Mouse (Mus musculus): ENCODE measurements around the gene Dppa1.
A peak's percentile ranks its signal among the peaks of the same experiment; 100 is the strongest.
"Not testable (repeated sequence)": the region's sequence is repeated elsewhere in the genome, so short reads cannot be mapped to it uniquely, and the experiment has no call there.

The Dppa1 gene

DNA sequence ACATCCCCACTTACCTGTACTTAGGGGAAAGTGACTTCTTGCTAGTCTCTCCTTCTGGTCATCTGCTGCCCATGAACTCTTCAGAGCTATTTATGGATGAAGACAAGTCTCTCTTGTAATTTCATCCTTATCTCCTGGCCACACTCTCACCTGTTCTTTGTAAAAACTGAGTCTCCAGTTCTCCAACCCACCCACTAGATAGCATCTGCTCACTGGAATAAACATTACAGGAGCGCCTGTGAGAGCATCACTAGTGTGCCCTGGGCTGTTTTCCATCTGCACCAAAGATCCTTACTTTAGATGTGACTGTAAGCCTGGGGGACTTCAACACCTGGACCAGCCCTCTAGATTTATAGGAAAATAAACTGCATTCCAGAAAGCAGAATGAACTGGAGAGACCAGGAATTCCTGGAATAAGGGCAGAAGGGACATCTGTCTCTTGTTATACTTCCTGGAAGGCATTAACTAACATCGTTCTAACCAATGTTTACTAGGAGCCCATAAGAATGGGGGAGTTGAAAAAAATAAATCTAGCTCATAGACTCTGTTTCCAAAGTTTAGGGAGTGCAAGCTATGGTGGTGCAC lies at the start of gene Dppa1:
Gene Dppa1 (minus strand): TSS at position 51 of the 585 bp plus-strand sequence.
- no peak for DNase-seq (ENCODE audit: low spot score in 2 of 2)

DNA sequence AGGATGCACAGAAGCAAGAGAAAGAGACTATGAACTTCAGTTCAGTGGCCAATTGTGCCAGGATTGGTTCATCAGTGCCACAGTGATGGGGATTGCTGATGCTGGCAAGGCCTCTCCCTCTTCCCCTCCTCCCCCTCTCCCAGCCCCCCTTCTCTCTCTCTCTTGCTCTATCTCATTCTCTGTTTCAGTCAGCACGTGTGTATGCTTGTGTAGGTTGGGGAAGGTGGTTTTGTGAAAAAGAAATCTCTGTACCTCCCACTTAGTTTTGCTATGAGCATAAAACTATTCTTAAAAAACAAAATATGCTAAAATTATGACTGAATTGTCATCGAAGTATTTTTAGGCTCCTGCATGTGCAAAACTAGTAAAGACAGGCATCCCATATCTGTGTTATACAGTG lies 38.9 kb upstream of the Dppa1 start:
- no peak for DNase-seq (ENCODE audit: low spot score in 2 of 2)

DNA sequence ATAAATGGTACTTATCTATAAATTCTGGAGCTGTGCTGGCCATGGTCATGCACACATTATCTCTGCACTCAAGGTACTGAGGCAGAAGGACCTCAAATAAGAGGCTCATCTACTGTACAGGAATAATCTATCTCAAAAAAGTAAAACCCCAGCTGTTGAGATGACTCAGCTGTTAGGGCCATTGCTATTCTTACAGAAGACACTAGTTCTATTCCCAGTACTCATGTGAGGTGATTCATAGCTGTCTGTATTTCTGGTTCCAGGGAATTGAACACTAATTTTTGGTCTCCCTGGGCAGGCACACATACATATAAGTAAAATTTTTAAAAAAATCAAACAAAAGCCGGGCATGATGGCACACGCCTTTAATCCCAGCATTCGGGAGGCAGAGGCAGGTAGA lies 38.0 kb upstream of the Dppa1 start:
- DNase-seq (ENCODE audit: low spot score in 2 of 2) = no peak

DNA sequence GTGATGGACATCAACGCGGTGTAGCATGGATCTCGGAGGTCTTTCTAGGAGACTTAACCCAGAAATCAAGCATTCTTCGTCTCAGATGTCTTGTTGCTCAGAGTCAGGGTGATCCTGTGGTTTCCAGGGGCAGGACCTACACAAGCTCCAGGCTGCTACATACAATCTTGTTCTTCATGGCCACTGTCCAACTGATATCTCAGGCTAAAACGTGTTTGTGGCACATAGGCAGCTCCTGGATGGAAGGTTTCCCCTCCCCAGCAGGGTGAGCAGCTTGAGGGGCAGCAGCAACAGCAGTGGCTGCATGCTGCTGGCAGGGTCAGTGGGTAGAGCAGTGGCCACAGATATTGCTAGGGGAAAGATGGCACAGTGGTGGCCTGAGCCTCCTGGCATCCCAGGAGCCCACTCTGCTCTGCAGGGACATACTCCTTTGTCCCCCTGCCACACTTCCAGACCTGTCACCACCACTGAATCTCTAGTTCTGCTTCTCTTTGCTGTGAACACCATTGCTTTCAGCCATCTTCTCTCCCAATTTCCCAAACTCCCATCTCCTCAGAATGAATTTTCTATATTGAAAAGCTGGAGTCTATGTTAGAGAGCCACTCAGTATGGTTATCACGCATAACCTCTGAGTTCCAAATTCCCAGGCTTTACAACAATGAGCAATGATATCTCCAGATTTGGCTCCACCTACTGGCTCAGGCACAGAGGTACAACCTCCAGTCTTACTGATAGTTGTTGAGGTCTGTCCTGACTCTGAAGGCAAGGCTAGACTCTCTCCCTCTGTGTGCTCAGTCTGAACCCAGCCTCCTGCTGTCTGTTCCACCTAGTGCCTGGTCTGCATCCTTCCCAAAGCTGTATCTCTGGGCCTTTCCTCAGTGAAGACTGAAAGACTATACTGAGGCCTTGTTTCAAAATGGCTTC lies 36.8 kb upstream of the Dppa1 start:
- DNase-seq (ENCODE audit: low spot score in 2 of 2) = no peak

DNA sequence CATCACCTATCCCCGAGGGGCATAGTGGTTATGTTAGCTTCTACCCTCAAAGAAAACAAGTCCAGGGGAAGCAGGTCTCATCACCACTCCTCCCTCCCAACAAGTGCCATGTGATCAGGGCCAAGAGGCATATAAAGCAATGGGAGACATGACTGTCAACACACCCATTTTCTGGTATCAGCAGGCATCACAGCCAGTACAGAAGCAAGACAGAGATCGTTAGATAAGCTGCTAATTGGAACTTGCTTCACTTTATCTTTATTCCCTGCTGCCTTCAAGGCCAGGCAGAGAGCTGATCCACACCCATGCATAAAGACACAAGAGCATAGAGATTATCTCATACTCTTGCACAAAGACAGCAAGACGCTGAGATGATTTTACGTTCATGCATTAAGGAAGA lies 34.2 kb upstream of the Dppa1 start:
- no peak for DNase-seq (ENCODE audit: low spot score in 2 of 2)

DNA sequence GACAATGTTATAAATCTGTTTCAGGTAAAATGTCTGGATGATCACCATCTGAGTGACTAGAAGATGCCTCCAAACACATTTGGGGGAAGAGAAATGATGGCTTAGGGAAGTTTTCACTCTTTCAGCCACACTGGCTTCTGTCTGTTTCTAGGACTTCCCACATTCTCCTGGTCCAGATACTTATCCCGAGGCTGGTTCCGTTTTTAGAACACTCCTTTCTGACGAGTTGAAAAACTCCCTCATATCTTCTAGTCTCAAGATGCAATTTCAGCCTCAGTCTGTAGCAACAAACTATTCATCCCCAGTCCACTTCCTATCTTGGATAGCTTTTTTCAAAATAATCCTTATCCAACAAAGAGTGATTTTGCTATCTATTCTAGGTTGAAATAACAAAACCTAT lies 23.4 kb upstream of the Dppa1 start:
- DNase-seq (ENCODE audit: low spot score in 2 of 2) = no peak

DNA sequence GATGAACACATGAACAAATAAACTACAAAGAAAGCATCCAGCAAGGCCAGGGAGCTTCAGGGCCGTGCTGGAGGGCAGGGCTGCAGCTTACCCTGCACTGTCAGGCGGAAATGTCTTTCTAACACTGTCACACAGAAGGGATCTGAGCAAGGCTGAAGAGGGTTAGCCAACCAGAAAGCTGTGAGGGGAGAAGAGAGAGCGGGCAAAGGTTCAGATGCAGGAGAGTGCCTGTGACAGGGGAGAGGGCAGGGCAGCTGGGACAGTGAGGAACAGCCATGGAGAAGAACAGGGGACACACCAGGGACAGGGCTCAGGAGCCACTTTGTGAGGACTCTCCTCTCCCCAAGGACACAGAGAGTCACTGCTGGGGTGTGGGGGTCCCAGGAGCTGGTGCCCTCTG lies 20.6 kb upstream of the Dppa1 start:
- not testable (repeated sequence) for DNase-seq (ENCODE audit: low spot score in 2 of 2)

DNA sequence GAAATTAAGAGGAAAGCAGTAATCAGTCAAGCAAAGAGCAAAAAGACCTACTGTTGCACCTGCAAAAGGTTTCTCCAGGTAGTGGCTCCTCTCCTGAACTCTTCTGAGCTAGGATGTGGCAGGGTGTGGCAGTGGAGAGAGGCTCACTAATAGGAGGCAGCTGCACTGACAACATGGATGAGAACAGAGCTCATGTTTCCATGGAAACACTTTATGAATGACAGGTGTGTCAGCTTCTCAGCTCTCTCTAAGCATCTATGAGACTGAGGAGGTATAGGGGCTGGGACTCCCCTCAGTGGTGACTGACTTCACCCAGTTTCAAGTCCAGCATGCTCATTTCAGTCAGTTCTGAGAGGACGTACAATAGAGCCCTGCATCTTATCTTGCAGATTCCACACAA lies 15.8 kb upstream of the Dppa1 start:
- DNase-seq (ENCODE audit: low spot score in 2 of 2) = no peak

DNA sequence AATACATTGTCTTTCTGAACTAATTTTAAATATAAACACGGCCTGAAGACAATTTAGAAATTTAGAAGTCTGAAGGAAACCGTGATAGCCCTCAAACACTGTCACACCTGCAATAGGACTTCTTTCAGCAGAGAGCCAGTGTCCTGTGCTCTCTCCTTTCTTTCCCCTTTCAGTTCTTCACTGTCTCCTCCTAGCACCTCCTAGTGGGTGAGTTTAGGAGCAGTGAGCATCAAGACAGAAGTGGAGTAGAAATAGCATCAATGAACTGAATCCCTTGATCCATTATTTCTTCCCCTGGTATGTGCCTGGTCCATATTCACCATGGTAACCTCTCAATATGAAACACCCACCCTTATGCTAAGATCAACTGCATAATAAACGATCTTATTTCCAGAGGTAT lies 7.5 kb upstream of the Dppa1 start:
- no peak for DNase-seq (ENCODE audit: low spot score in 2 of 2)

DNA sequence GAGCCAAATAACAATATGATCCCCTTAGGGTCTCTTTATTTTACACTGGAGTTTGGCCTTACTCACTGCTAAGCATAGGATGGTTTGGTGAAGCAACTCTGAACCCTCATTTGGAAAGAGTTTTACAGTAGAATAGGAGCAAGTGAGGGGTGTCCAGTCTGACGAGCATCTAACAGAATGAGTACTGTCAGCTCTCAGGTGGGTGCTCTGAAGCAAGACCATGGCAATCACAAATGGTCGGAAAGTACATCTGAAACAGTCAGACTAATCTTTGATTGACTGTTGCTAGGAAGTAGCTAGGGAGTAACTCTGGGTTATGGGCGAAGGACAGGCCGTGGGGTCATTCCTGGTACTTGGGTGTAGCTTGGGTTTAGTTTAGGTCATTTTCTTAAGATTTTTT lies 6.5 kb upstream of the Dppa1 start:
- not testable (repeated sequence) for DNase-seq (ENCODE audit: low spot score in 2 of 2)

DNA sequence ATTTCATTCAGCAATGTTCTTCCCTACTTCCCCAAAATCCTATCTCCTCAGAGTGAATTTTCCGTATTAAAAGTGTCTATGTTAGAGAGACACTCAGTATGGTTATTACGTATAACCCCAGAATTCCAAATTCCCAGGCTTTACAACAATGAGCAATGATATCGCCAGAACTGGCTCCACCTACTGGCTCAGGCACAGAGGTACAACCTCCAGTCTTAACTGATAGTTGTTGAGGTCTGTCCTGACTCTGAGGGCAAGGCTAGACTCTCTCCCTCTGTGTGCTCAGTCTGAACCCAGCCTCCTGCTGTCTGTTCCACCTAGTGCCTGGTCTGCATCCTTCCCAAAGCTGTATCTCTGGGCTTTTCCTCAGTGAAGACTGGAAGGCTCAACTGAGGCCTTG lies 2.6 kb upstream of the Dppa1 start:
- peak in 1 of 2 experiments; percentile 5 for DNase-seq (ENCODE audit: low spot score in 2 of 2)

DNA sequence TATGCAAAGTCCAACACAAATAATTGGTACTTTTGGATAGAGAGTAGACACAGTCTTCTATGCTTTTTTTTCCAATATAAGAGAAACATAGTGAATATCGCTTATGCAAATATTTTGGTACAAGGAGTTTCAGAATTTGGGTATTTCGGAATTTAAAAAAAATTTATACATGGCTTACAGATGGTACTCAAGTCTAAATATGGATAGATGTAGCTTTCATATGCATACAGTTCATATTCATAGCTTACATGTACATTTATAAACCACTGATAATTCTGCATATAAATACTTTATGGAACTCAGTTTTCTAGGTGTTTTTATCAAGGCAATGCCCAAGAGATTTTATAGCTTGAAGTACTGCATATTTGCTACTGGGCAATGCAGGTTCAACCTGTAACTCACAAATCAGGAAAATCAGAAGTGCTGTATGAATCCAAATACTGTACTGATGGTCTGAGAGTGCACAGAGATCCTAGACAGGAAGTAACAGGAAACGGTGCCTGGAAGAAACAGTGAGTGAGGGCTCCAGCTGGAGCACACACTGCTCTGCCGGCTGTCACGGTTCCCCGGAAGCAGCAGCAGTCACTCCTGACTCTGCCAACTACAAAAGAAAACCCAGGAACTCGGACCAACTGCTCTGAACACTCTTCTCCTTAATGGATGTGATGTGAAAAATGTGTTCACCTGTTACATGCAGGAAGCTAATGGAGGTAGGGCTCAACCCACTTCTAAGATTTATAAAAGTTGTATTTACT lies 8.5 kb downstream of the Dppa1 start:
- no peak for DNase-seq (ENCODE audit: low spot score in 2 of 2)

DNA sequence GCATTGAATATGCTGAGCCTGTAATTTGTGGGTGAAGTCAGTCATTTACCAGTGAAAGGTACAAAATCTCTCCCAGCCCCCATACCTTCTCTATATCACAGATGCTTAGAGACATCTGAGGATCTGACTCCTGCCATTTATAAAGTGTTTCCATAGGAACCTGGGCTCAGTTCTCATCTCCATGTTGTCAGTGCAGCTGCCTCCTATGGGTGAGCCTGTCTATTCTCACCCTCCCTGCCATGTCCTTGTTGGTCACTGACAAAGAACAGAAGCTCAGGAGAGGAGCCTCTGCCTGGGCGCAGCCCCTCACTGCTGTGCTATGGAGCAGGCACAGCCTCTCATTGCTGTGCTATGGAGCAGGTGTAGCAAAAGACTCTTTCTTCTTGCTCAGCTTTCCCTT lies 9.1 kb downstream of the Dppa1 start:
- no peak for DNase-seq (ENCODE audit: low spot score in 2 of 2)

DNA sequence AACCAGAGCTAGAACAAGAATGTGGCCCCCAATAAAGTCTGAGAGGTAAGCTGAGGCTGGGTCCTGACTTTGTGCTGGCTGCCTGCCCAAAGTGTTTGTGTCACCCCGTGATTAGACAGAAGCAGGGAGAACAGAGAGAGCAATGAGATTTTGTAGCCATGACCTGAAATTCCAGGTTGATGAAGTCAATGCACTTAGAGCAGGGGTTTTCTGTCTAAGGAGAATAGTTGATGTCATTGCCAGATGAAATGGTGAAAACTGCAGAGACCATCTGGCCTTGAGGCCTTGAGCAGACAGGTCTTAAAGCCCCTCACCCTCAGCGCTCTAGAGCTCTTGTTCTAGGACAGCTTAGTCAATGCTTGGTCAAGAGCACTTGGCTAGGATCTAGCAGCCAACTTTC lies 36.6 kb downstream of the Dppa1 start:
- no peak for DNase-seq (ENCODE audit: low spot score in 2 of 2)

DNA sequence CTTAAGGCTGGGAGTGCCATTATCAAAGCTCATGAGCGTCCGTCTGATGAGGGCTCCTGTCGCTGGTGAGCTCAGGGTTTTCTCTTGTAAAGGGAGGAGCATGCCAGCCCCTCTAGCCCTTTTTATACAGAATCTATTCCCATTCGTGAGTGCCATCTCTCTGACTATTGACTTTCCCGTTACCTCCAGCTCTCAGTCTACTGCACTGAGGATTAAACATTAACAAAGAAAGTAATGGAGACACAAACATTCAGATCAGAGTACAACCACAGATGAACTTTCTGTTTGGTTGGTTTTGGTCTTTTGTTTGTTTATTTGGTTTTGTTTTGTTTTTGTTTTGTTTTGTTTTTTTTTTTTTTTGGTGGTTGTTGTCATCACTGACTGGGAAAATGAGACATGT lies 46.3 kb downstream of the Dppa1 start:
- DNase-seq (ENCODE audit: low spot score in 2 of 2) = no peak

DNA sequence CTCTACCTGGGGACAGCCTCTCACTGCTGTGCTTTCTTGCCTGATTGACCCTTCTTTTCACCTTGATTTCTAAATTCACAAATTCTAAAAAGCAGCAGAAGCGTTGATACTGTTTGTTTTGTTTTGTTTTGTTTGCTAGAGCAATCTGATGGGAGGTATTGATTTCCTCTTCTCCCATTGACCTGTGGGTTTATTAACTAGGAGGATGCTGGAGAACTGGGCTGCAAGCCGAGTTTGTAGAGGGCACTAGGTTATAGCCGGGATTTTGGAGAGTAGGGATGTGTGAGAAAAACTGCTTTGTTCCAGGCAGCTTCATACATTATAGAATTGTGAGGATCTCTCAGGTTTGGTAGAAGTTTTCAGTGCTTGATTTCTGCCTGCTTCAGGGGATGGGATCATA lies 48.6 kb downstream of the Dppa1 start:
- DNase-seq (ENCODE audit: low spot score in 2 of 2) = no peak

DNA sequence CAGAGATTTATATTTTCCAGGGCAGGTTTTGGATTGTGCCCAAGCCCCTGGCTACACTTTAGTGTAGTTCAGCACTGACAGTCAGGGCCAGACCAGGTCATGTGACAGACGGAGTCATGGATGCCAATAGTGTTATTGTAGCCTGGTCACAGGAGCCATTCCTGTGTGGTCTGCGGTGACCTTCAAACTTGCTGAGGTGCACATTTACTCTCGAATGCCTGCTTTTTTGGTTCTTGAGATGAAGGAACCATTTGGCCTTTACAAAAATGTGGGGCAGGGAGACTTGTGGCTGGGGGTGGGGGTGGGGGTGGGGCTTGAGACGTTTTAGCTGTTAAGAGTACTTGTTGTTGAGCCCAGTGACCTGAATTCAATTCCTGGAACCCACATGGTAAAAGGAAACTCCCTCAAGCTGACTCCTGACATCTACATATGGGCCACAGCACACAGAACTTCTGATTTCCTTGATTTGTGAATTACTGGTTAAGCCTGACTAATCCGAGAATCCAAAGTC lies 50.2 kb downstream of the Dppa1 start:
- DNase-seq (ENCODE audit: low spot score in 2 of 2) = no peak

DNA sequence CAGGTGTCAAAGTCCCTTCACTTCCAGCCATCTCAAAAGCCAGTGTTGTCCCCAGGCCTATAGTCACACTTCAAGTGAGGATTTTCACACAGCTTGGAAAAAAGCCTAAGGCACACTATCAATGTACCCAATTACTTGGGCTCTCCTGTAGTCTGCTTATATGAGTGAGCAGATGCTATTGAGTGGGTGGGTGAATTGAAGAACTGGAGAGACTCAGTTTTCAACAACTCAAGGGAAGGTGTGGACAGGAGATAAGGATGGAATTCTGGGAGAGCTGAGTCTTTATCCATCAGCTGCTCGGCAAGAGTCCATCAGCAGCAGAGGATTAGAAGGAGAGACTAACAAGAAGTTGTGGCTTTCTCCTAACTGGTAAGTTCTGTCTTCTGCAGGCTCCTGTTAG lies 57.7 kb downstream of the Dppa1 start, which contains the start of gene BC053393:
Gene BC053393 (plus strand): TSS at position 210 of the 400 bp plus-strand sequence.
- DNase-seq (ENCODE audit: low spot score in 2 of 2) = no peak

DNA sequence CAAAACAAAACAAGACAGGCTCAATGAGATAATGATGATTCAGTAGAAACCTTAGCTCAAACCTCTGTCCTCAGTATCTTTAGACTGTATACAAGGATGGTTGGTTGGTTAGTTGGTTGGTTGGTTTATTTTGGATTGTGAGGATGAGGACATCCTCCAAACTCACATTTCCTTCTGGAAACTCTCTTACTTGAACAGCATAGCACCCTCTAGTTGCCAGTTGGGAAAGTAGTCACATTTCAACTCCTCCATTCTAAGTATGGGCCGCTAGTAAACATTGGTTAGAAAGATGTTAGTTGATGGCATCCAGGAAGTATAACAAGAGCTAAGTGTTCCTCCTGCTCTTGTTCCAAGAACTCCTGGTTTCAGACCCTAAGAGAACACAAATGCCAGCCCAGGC lies 60.0 kb downstream of the Dppa1 start:
- no peak for DNase-seq (ENCODE audit: low spot score in 2 of 2)

DNA sequence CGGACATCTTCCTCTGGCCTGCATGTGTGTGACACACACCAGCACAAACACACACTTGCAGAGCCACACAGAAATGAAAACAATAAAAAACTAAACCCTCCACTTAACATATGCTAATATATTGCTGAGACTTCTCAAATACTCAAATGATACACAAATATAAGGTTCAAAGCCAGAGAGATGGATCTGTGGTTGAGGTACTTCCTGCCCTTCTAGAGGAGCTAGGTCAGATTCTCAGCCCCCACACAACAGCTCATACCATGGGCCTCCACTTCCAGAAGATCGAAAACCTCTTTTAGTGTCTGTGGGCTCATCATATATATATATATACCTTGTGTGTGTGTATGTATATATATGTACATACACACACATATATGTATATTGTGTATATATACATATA lies 63.1 kb downstream of the Dppa1 start:
- DNase-seq (ENCODE audit: low spot score in 2 of 2) = no peak

DNA sequence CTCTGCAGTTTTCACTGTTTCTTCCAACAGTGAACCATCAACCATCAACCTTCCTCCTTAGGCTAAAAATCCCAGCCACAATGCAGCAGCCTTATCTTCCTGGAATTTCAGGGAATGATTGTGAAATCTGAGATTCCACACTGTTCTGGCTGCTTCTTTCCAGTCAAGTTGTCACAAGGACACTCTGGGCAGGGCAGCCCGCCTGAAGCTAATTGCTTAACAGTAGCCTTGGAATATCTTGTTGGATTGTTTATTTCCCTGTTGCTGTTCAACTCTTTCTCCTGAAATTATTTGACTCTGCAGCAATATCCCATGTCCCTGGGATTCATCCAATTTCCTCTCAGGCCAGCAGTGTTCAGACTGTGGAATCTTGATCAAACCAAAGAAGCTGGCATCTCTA lies 64.4 kb downstream of the Dppa1 start:
- DNase-seq (ENCODE audit: low spot score in 2 of 2) = no peak

DNA sequence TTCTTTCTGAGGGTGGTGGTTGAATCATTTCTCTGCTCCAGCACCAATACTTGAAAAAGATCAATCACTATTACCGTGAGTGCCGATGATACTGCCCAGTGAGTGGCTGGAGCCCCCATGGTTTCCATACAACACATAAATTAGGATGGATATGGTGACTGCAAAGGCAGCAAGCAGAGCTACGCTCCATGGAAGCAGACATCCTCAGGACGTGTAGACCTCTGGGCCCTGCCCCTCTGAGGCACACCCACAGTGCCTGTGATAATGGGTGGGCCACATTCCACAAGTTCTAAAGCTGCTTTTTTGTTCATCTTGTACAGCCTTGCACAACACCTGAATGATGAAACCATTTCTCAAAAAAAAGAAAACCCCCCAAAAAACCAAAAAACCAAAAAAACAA lies 68.0 kb downstream of the Dppa1 start:
- no peak for DNase-seq (ENCODE audit: low spot score in 2 of 2)

All from urinary bladder, adult 18-20 months (tissue).